Mouse (Mus musculus): ENCODE results near the gene Dnmt3c. TPM values are rescaled to one million over a fixed set of nuclear protein-coding genes. Genes with fewer than 3 reads are reported as not detected.
A peak's percentile ranks its signal among the peaks of the same experiment; 100 is the strongest.

Gene Dnmt3c
- polyA plus RNA-seq, 1 experiment from 2014 or later: not detected

- no peaks in the 10 kb centered on the region for H3K36me3 ChIP-seq
- H3K4me3 ChIP-seq: no peak overlapping the region
- H3K4me2 ChIP-seq: no peak overlapping the region
- H3K27ac ChIP-seq: no peak overlapping the region
- ATAC-seq (ENCODE audit: borderline replicate concordance, extremely low read depth, low FRiP score, low TSS enrichment): no peak
- WGBS: 69% methylated on average over 2 of the region's 2 CpGs
- no peak overlapping the region for H3K9ac ChIP-seq
- no peaks in the 10 kb centered on the region for H3K27me3 ChIP-seq
- H3K9me3 ChIP-seq: no peaks in the 10 kb centered on the region
- H3K4me1 ChIP-seq: no peaks in the 10 kb centered on the region
Observed at GRCm38 (mm10) chr2:153724424-153724823, 28.0 kb downstream of the Dnmt3c start.

GRCm38 (mm10) chr2:153724871-153725270, 28.4 kb downstream of the Dnmt3c start:
- Histone ChIP-seq H3K27me3 (no peaks in the 10 kb centered on the region), H3K4me3 (no peak overlapping the region), H3K27ac (no peak overlapping the region), H3K36me3 (no peaks in the 10 kb centered on the region), H3K4me2 (no peak overlapping the region), H3K9ac (no peak overlapping the region), H3K4me1 (no peaks in the 10 kb centered on the region), H3K9me3 (no peaks in the 10 kb centered on the region)
- WGBS: 73% methylated on average over 2 of the region's 2 CpGs
- no peak for ATAC-seq (ENCODE audit: borderline replicate concordance, extremely low read depth, low FRiP score, low TSS enrichment)

- no peaks in the 10 kb centered on the region for H3K9me3 ChIP-seq
- no peaks in the 10 kb centered on the region for H3K36me3 ChIP-seq
- no peak overlapping the region for H3K4me2 ChIP-seq
- H3K4me1 ChIP-seq: no peaks in the 10 kb centered on the region
- H3K27ac ChIP-seq: no peak overlapping the region
- no peak overlapping the region for H3K4me3 ChIP-seq
- 69% methylated on average over 4 of the region's 4 CpGs for WGBS
- ATAC-seq (ENCODE audit: borderline replicate concordance, extremely low read depth, low FRiP score, low TSS enrichment): no peak
- no peaks in the 10 kb centered on the region for H3K27me3 ChIP-seq
- no peak overlapping the region for H3K9ac ChIP-seq
Observed at GRCm38 (mm10) chr2:153725291-153725690, 28.8 kb downstream of the Dnmt3c start.

GRCm38 (mm10) chr2:153734033-153734432, 37.6 kb downstream of the Dnmt3c start:
- ATAC-seq (ENCODE audit: borderline replicate concordance, extremely low read depth, low FRiP score, low TSS enrichment): no peak
- WGBS: 68% methylated on average over 4 of the region's 4 CpGs
- no peaks in the 10 kb centered on the region for H3K27me3 ChIP-seq

GRCm38 (mm10) chr2:153740500-153741436, 44.3 kb downstream of the Dnmt3c start, which contains the start of gene Mapre1:
Gene Mapre1, plus strand, starts transcription at chr2:153741274.
- Histone ChIP-seq H3K27ac (peak within 1 kb of the TSS; percentile 92), H3K4me3 (peak within 1 kb of the TSS; percentile 78), H3K27me3 (no peaks in the 10 kb centered on the region), H3K36me3 (no peaks in the 10 kb centered on the region), H3K4me2 (peak within 1 kb of the TSS; percentile 76), H3K4me1 (peaks cover 23% of the 10 kb centered on the region), H3K9ac (peak within 1 kb of the TSS; percentile 93), H3K9me3 (no peaks in the 10 kb centered on the region)
- 10% methylated on average over 58 of the region's 58 CpGs for WGBS
- peak; percentile 99 for ATAC-seq (ENCODE audit: borderline replicate concordance, extremely low read depth, low FRiP score, low TSS enrichment)

More at GRCm38 (mm10) chr2:153734033-153734432, 37.6 kb downstream of the Dnmt3c start:
- no peak overlapping the region for H3K27ac ChIP-seq
- no peaks in the 10 kb centered on the region for H3K4me1 ChIP-seq
- no peaks in the 10 kb centered on the region for H3K9me3 ChIP-seq
- H3K36me3 ChIP-seq: no peaks in the 10 kb centered on the region
- H3K4me2 ChIP-seq: no peak overlapping the region
- no peak overlapping the region for H3K4me3 ChIP-seq
- no peak overlapping the region for H3K9ac ChIP-seq

- under 1% methylated on average over 56 of the region's 56 CpGs for WGBS
- no peaks in the 10 kb centered on the region for H3K27me3 ChIP-seq
- ATAC-seq (ENCODE audit: borderline replicate concordance, extremely low read depth, low FRiP score, low TSS enrichment): peak; percentile 87
- peak overlapping the region; percentile 93 for H3K9ac ChIP-seq
- H3K4me1 ChIP-seq: peaks cover 23% of the 10 kb centered on the region
- H3K36me3 ChIP-seq: peaks cover 3% of the 10 kb centered on the region
- no peaks in the 10 kb centered on the region for H3K9me3 ChIP-seq
- H3K27ac ChIP-seq: peak overlapping the region; percentile 92
- H3K4me2 ChIP-seq: peak overlapping the region; percentile 69
- H3K4me3 ChIP-seq: peak overlapping the region; percentile 78
Observed at GRCm38 (mm10) chr2:153741437-153742065, 45.1 kb downstream of the Dnmt3c start.

- no peak for ATAC-seq (ENCODE audit: borderline replicate concordance, extremely low read depth, low FRiP score, low TSS enrichment)
- no peak overlapping the region for H3K27ac ChIP-seq
- no peak overlapping the region for H3K4me2 ChIP-seq
- H3K9ac ChIP-seq: no peak overlapping the region
- no peak overlapping the region for H3K4me3 ChIP-seq
- peaks cover 14% of the 10 kb centered on the region for H3K36me3 ChIP-seq
- no peaks in the 10 kb centered on the region for H3K27me3 ChIP-seq
- H3K9me3 ChIP-seq: no peaks in the 10 kb centered on the region
- H3K4me1 ChIP-seq: peaks cover 20% of the 10 kb centered on the region
Observed at GRCm38 (mm10) chr2:153747994-153748393, 51.5 kb downstream of the Dnmt3c start.

- WGBS: 68% methylated on average over 2 of the region's 2 CpGs
- Histone ChIP-seq H3K9me3 (no peaks in the 10 kb centered on the region), H3K4me2 (no peak overlapping the region), H3K36me3 (peaks cover 20% of the 10 kb centered on the region), H3K4me3 (no peak overlapping the region), H3K27ac (no peak overlapping the region), H3K4me1 (peaks cover 12% of the 10 kb centered on the region), H3K27me3 (no peaks in the 10 kb centered on the region), H3K9ac (no peak overlapping the region)
- peak; percentile 81 for ATAC-seq (ENCODE audit: borderline replicate concordance, extremely low read depth, low FRiP score, low TSS enrichment)
Observed at GRCm38 (mm10) chr2:153750363-153750762, 53.9 kb downstream of the Dnmt3c start.

- H3K27ac ChIP-seq: no peak overlapping the region
- no peaks in the 10 kb centered on the region for H3K27me3 ChIP-seq
- no peak overlapping the region for H3K9ac ChIP-seq
- no peak overlapping the region for H3K4me3 ChIP-seq
- no peak for ATAC-seq (ENCODE audit: borderline replicate concordance, extremely low read depth, low FRiP score, low TSS enrichment)
- H3K9me3 ChIP-seq: no peaks in the 10 kb centered on the region
- H3K36me3 ChIP-seq: peaks cover 94% of the 10 kb centered on the region
- WGBS: 89% methylated on average over 5 of the region's 5 CpGs
- no peak overlapping the region for H3K4me2 ChIP-seq
- H3K4me1 ChIP-seq: no peaks in the 10 kb centered on the region
Observed at GRCm38 (mm10) chr2:153762121-153762520, 65.7 kb downstream of the Dnmt3c start.

- no peak for ATAC-seq (ENCODE audit: borderline replicate concordance, extremely low read depth, low FRiP score, low TSS enrichment)
- Histone ChIP-seq H3K4me1 (no peaks in the 10 kb centered on the region), H3K9ac (no peak overlapping the region), H3K4me2 (no peak overlapping the region), H3K36me3 (peaks cover 63% of the 10 kb centered on the region), H3K27ac (no peak overlapping the region), H3K4me3 (no peak overlapping the region), H3K27me3 (no peaks in the 10 kb centered on the region), H3K9me3 (no peaks in the 10 kb centered on the region)
- WGBS: 67% methylated on average over 6 of the region's 6 CpGs
Observed at GRCm38 (mm10) chr2:153767484-153767883, 71.0 kb downstream of the Dnmt3c start.

GRCm38 (mm10) chr2:153768881-153769280, 72.4 kb downstream of the Dnmt3c start:
- no peak overlapping the region for H3K9ac ChIP-seq
- no peaks in the 10 kb centered on the region for H3K27me3 ChIP-seq
- ATAC-seq (ENCODE audit: borderline replicate concordance, extremely low read depth, low FRiP score, low TSS enrichment): no peak
- H3K4me1 ChIP-seq: 0 out of 2 replicates have a peak, but pooled peaks cover 6% of the 10 kb centered on the region
- no peaks in the 10 kb centered on the region for H3K9me3 ChIP-seq
- H3K4me3 ChIP-seq: no peak overlapping the region
- no peak overlapping the region for H3K27ac ChIP-seq
- WGBS: 86% methylated on average over 2 of the region's 2 CpGs
- peaks cover 53% of the 10 kb centered on the region for H3K36me3 ChIP-seq
- H3K4me2 ChIP-seq: no peak overlapping the region

GRCm38 (mm10) chr2:153772950-153773349, 76.5 kb downstream of the Dnmt3c start:
- peak overlapping the region; percentile 64 for H3K27ac ChIP-seq
- H3K36me3 ChIP-seq: peaks cover 17% of the 10 kb centered on the region; the same call in 1 of the 2 replicates
- no peak overlapping the region for H3K4me2 ChIP-seq
- WGBS: 45% methylated on average over 4 of the region's 4 CpGs
- H3K9me3 ChIP-seq: no peaks in the 10 kb centered on the region
- H3K4me1 ChIP-seq: 0 out of 2 replicates have a peak, but pooled peaks cover 6% of the 10 kb centered on the region
- no peak overlapping the region for H3K9ac ChIP-seq
- ATAC-seq (ENCODE audit: borderline replicate concordance, extremely low read depth, low FRiP score, low TSS enrichment): no peak
- no peak overlapping the region for H3K4me3 ChIP-seq
- no peaks in the 10 kb centered on the region for H3K27me3 ChIP-seq
